Comparison of ENCODE assay signal across 11 mouse cellular contexts in genomic region chr17:45601325-45601724, GRCm38 (mm10). TPM values are rescaled to one million over a fixed set of nuclear protein-coding genes. Genes with fewer than 3 reads are reported as not detected.
DNase-seq lines count a peak whose midpoint lies in the region; ATAC-seq lines count a peak whose summit lies in the region.
"Had no signal": no experiment of that assay in that cellular context is flagged by ENCODE, and none has a peak within 500 bp of the region (broad histone marks: within the 10 kb centered on the region; RNA-seq: fewer than 3 reads in every experiment).

No protein-coding gene starts in this region.

- 18% methylated on average over 22 of the region's 22 CpGs for WGBS in heart, embryonic 15.5 days
- WGBS in limb, embryonic 11.5 days, result 16% methylated on average over 22 of the region's 22 CpGs

- no peak for DNase-seq in heart, adult 9 months (ENCODE audit: low spot score in 2 of 2)
- peak; percentile 15 for DNase-seq in retina, embryonic 14.5 days (ENCODE audit: low spot score)
- no peak for DNase-seq in retina, postnatal 1 day
- DNase-seq in limb, embryonic 11.5 days (ENCODE audit: low spot score), result no peak
- peak; percentile 54 for DNase-seq in testis, postnatal 10 days (ENCODE audit: low spot score)
- DNase-seq in spleen, postnatal 14 days (ENCODE audit: low spot score in 2 of 2), result no peak
- no peak for DNase-seq in frontal cortex, postnatal 25 days (ENCODE audit: low spot score in 2 of 2)
- DNase-seq: adrenal gland, postnatal 25 days; gastrocnemius, postnatal 10 days; spleen, adult 18-20 months had no signal

- H3K9me3 ChIP-seq in heart, embryonic 15.5 days (replicated peaks), result no peaks in the 10 kb centered on the region
- H3K9me3 ChIP-seq in limb, embryonic 11.5 days (ENCODE audit: control insufficient read depth, low read length), result no peaks in the 10 kb centered on the region

- H3K9ac ChIP-seq in heart, embryonic 15.5 days, result no peak overlapping the region
- H3K9ac ChIP-seq in limb, embryonic 11.5 days (ENCODE audit: low read length), result peak overlapping the region; percentile 45

- H3K4me1 ChIP-seq in heart, embryonic 15.5 days (replicated peaks), result peaks cover 34% of the 10 kb centered on the region
- H3K4me1 ChIP-seq in limb, embryonic 11.5 days (ENCODE audit: control insufficient read depth, insufficient read depth, low read length), result peaks cover 16% of the 10 kb centered on the region

- no peaks in the 10 kb centered on the region for H3K36me3 ChIP-seq in heart, embryonic 15.5 days
- no peaks in the 10 kb centered on the region for H3K36me3 ChIP-seq in limb, embryonic 11.5 days (ENCODE audit: control insufficient read depth, insufficient read depth, low read length)

- 0 out of 2 replicates have a peak, but pooled peaks cover 13% of the 10 kb centered on the region for H3K27me3 ChIP-seq in heart, embryonic 15.5 days
- peaks cover 18% of the 10 kb centered on the region for H3K27me3 ChIP-seq in limb, embryonic 11.5 days (ENCODE audit: control insufficient read depth, insufficient read depth, low read length)

- 0 out of 2 replicates have a peak overlapping the region, but pooled peaks have one; percentile 24 for H3K27ac ChIP-seq in heart, embryonic 15.5 days
- no peak overlapping the region for H3K27ac ChIP-seq in limb, embryonic 11.5 days (replicated peaks; ENCODE audit: low read depth, low read length)

- ATAC-seq in heart, embryonic 15.5 days (replicated peaks; ENCODE audit: insufficient number of reproducible peaks, insufficient read depth, low FRiP score, low read depth), result no peak
- no peak for ATAC-seq in limb, embryonic 11.5 days (ENCODE audit: insufficient number of reproducible peaks, low FRiP score, low TSS enrichment, low read depth)

- peak overlapping the region; percentile 40 for H3K4me2 ChIP-seq in heart, embryonic 15.5 days
- H3K4me2 ChIP-seq in limb, embryonic 11.5 days (ENCODE audit: low read depth, severe bottlenecking), result peak overlapping the region; percentile 16; the same call in 1 of the 2 replicates

- no peak overlapping the region for H3K4me3 ChIP-seq in heart, embryonic 15.5 days
- H3K4me3 ChIP-seq in limb, embryonic 11.5 days (ENCODE audit: low read depth, low read length), result no peak overlapping the region

RNA-seq across cellular contexts. Expression of gene Mymx, which starts 0.6 kb away (rescaled TPM):
- 0.16 and 0.24 TPM in 2 replicates for polyA plus RNA-seq in heart, embryonic 15.5 days (2015; fragmentation: Nextera tagmentation; extraction: Ambion mirVana)
- 4.8 and 7.0 TPM in 2 replicates for polyA plus RNA-seq in limb, embryonic 11.5 days (2014; fragmentation: Nextera tagmentation; extraction: Ambion mirVana)

RNA-seq across cellular contexts. Expression of gene Slc29a1, which starts 1.9 kb away (rescaled TPM):
- polyA plus RNA-seq in heart, embryonic 15.5 days (2015; fragmentation: Nextera tagmentation; extraction: Ambion mirVana), result 90.9 and 120 TPM in 2 replicates
- polyA plus RNA-seq in limb, embryonic 11.5 days (2014; fragmentation: Nextera tagmentation; extraction: Ambion mirVana), result 38.9 and 41.4 TPM in 2 replicates

RNA-seq across cellular contexts. Expression of gene Hsp90ab1, which starts 28.3 kb away (rescaled TPM):
- polyA plus RNA-seq in heart, embryonic 15.5 days (2015; fragmentation: Nextera tagmentation; extraction: Ambion mirVana), result 1,147 and 1,218 TPM in 2 replicates
- polyA plus RNA-seq in limb, embryonic 11.5 days (2014; fragmentation: Nextera tagmentation; extraction: Ambion mirVana), result 1,903 and 1,914 TPM in 2 replicates

RNA-seq across cellular contexts. Expression of gene Slc35b2, which starts 37.7 kb away (rescaled TPM):
- polyA plus RNA-seq in heart, embryonic 15.5 days (2015; fragmentation: Nextera tagmentation; extraction: Ambion mirVana), result 75.8 and 98.4 TPM in 2 replicates
- 90.5 and 92.0 TPM in 2 replicates for polyA plus RNA-seq in limb, embryonic 11.5 days (2014; fragmentation: Nextera tagmentation; extraction: Ambion mirVana)

RNA-seq across cellular contexts. Expression of gene Nfkbie, which starts 45.8 kb away (rescaled TPM):
- 3.0 and 6.8 TPM in 2 replicates for polyA plus RNA-seq in heart, embryonic 15.5 days (2015; fragmentation: Nextera tagmentation; extraction: Ambion mirVana)
- polyA plus RNA-seq in limb, embryonic 11.5 days (2014; fragmentation: Nextera tagmentation; extraction: Ambion mirVana), result 5.6 and 6.2 TPM in 2 replicates

Comparison
In these comparisons a context has a peak if more than half of its experiments do, and no peak if none do; other contexts are left out.
1. DNase-seq: peak in retina, embryonic 14.5 days (single experiment) and testis, postnatal 10 days (single experiment); none in heart, adult 9 months (0 of 2), retina, postnatal 1 day (single experiment), limb, embryonic 11.5 days (single experiment), spleen, postnatal 14 days (0 of 2) and frontal cortex, postnatal 25 days (0 of 2).